Mouse (Mus musculus): Measurements from ENCODE around the gene Cic. TPM values are rescaled to one million over a fixed set of nuclear protein-coding genes. Genes with fewer than 3 reads are reported as not detected.
A peak's percentile ranks its signal among the peaks of the same experiment; 100 is the strongest.
"Not testable (repeated sequence)": the region's sequence is repeated elsewhere in the genome, so short reads cannot be mapped to it uniquely, and the experiment has no call there.

Cic gene
- polyA plus RNA-seq, 1 experiment from 2014 or later, result 46.6 TPM

- ATAC-seq (ENCODE audit: low read depth), result peak; percentile 11
- no peaks in the 10 kb centered on the region for H3K9me3 ChIP-seq (ENCODE audit: control insufficient read depth, low read length)
- no peaks in the 10 kb centered on the region for H3K36me3 ChIP-seq (ENCODE audit: control insufficient read depth, insufficient read depth, low read length)
- peak overlapping the region; percentile 70 for H3K9ac ChIP-seq (replicated peaks; ENCODE audit: low read depth, low read length)
- H3K27ac ChIP-seq (ENCODE audit: low read depth, low read length), result peak overlapping the region; percentile 87
- WGBS, result 0% methylated on average over 25 of the region's 25 CpGs
- peak overlapping the region; percentile 99 for H3K4me2 ChIP-seq (ENCODE audit: low read depth, low read length)
- H3K27me3 ChIP-seq (ENCODE audit: control insufficient read depth, insufficient read depth, low read length), result no peaks in the 10 kb centered on the region
- H3K4me3 ChIP-seq (ENCODE audit: low read depth, low read length), result peak overlapping the region; percentile 71
- H3K4me1 ChIP-seq (ENCODE audit: control insufficient read depth, insufficient read depth, low read length), result peaks cover 21% of the 10 kb centered on the region
Measured at GRCm38 (mm10) chr7:25248846-25249313, 18.6 kb upstream of the Cic start.

GRCm38 (mm10) chr7:25249314-25250140 is 18.0 kb upstream of the Cic start:
- peak overlapping the region; percentile 70 for H3K9ac ChIP-seq (replicated peaks; ENCODE audit: low read depth, low read length)
- H3K27ac ChIP-seq (ENCODE audit: low read depth, low read length), result peak overlapping the region; percentile 87
- H3K27me3 ChIP-seq (ENCODE audit: control insufficient read depth, insufficient read depth, low read length), result no peaks in the 10 kb centered on the region
- no peaks in the 10 kb centered on the region for H3K9me3 ChIP-seq (ENCODE audit: control insufficient read depth, low read length)
- H3K4me3 ChIP-seq (ENCODE audit: low read depth, low read length), result peak overlapping the region; percentile 71
- H3K36me3 ChIP-seq (ENCODE audit: control insufficient read depth, insufficient read depth, low read length), result no peaks in the 10 kb centered on the region
- ATAC-seq (ENCODE audit: low read depth), result peak; percentile 22
- peak overlapping the region; percentile 99 for H3K4me2 ChIP-seq (ENCODE audit: low read depth, low read length)
- peaks cover 21% of the 10 kb centered on the region for H3K4me1 ChIP-seq (ENCODE audit: control insufficient read depth, insufficient read depth, low read length)
- 2% methylated on average over 34 of the region's 73 CpGs for WGBS

GRCm38 (mm10) chr7:25250141-25250972 is 17.1 kb upstream of the Cic start, which contains the start of gene Erf:
Gene Erf, minus strand, starts transcription at chr7:25250761.
- Histone ChIP-seq H3K9ac (replicated peaks; ENCODE audit: low read depth, low read length) (peak within 1 kb of the TSS; percentile 70), H3K4me2 (ENCODE audit: low read depth, low read length) (peak within 1 kb of the TSS; percentile 99), H3K36me3 (ENCODE audit: control insufficient read depth, insufficient read depth, low read length) (no peaks in the 10 kb centered on the region), H3K4me1 (ENCODE audit: control insufficient read depth, insufficient read depth, low read length) (peaks cover 21% of the 10 kb centered on the region), H3K4me3 (ENCODE audit: low read depth, low read length) (peak within 1 kb of the TSS; percentile 71), H3K27me3 (ENCODE audit: control insufficient read depth, insufficient read depth, low read length) (no peaks in the 10 kb centered on the region), H3K27ac (ENCODE audit: low read depth, low read length) (peak within 1 kb of the TSS; percentile 87), H3K9me3 (ENCODE audit: control insufficient read depth, low read length) (no peaks in the 10 kb centered on the region)
- WGBS, result 0% methylated on average over 38 of the region's 81 CpGs
- ATAC-seq (ENCODE audit: low read depth), result peak; percentile 81

- 3% methylated on average over 22 of the region's 22 CpGs for WGBS
- no peak for ATAC-seq (ENCODE audit: low read depth)
- peak overlapping the region; percentile 48 for H3K9ac ChIP-seq (replicated peaks; ENCODE audit: low read depth, low read length)
- H3K27me3 ChIP-seq (ENCODE audit: control insufficient read depth, insufficient read depth, low read length), result no peaks in the 10 kb centered on the region
- no peaks in the 10 kb centered on the region for H3K36me3 ChIP-seq (ENCODE audit: control insufficient read depth, insufficient read depth, low read length)
- H3K27ac ChIP-seq (ENCODE audit: low read depth, low read length), result peak overlapping the region; percentile 70
- no peaks in the 10 kb centered on the region for H3K9me3 ChIP-seq (ENCODE audit: control insufficient read depth, low read length)
- H3K4me2 ChIP-seq (ENCODE audit: low read depth, low read length), result peak overlapping the region; percentile 99
- H3K4me1 ChIP-seq (ENCODE audit: control insufficient read depth, insufficient read depth, low read length), result peaks cover 20% of the 10 kb centered on the region
- H3K4me3 ChIP-seq (ENCODE audit: low read depth, low read length), result peak overlapping the region; percentile 71
Measured at GRCm38 (mm10) chr7:25251071-25251791, 16.3 kb upstream of the Cic start.

GRCm38 (mm10) chr7:25251822-25252221 is 15.7 kb upstream of the Cic start:
- Histone ChIP-seq H3K4me2 (ENCODE audit: low read depth, low read length) (peak overlapping the region; percentile 99), H3K4me3 (ENCODE audit: low read depth, low read length) (peak overlapping the region; percentile 71), H3K36me3 (ENCODE audit: control insufficient read depth, insufficient read depth, low read length) (no peaks in the 10 kb centered on the region), H3K9ac (replicated peaks; ENCODE audit: low read depth, low read length) (peak overlapping the region; percentile 48), H3K27me3 (ENCODE audit: control insufficient read depth, insufficient read depth, low read length) (no peaks in the 10 kb centered on the region), H3K9me3 (ENCODE audit: control insufficient read depth, low read length) (no peaks in the 10 kb centered on the region), H3K4me1 (ENCODE audit: control insufficient read depth, insufficient read depth, low read length) (peaks cover 15% of the 10 kb centered on the region), H3K27ac (ENCODE audit: low read depth, low read length) (peak overlapping the region; percentile 70)
- ATAC-seq (ENCODE audit: low read depth), result no peak
- WGBS, result 9% methylated on average over 8 of the region's 8 CpGs

- no peak overlapping the region for H3K9ac ChIP-seq (replicated peaks; ENCODE audit: low read depth, low read length)
- H3K4me1 ChIP-seq (ENCODE audit: control insufficient read depth, insufficient read depth, low read length), result 0 out of 2 replicates have a peak, but pooled peaks cover under 1% of the 10 kb centered on the region
- no peaks in the 10 kb centered on the region for H3K36me3 ChIP-seq (ENCODE audit: control insufficient read depth, insufficient read depth, low read length)
- ATAC-seq (ENCODE audit: low read depth), result no peak
- no peak overlapping the region for H3K27ac ChIP-seq (ENCODE audit: low read depth, low read length)
- no peak overlapping the region for H3K4me3 ChIP-seq (ENCODE audit: low read depth, low read length)
- no peaks in the 10 kb centered on the region for H3K27me3 ChIP-seq (ENCODE audit: control insufficient read depth, insufficient read depth, low read length)
- WGBS, result 75% methylated on average over 1 of the region's 1 CpGs
- no peaks in the 10 kb centered on the region for H3K9me3 ChIP-seq (ENCODE audit: control insufficient read depth, low read length)
- H3K4me2 ChIP-seq (ENCODE audit: low read depth, low read length), result no peak overlapping the region
Measured at GRCm38 (mm10) chr7:25261896-25262295, 5.6 kb upstream of the Cic start.

- ATAC-seq (ENCODE audit: low read depth), result no peak
- no peaks in the 10 kb centered on the region for H3K36me3 ChIP-seq (ENCODE audit: control insufficient read depth, insufficient read depth, low read length)
- no peaks in the 10 kb centered on the region for H3K9me3 ChIP-seq (ENCODE audit: control insufficient read depth, low read length)
- H3K9ac ChIP-seq (replicated peaks; ENCODE audit: low read depth, low read length), result no peak overlapping the region
- no peaks in the 10 kb centered on the region for H3K27me3 ChIP-seq (ENCODE audit: control insufficient read depth, insufficient read depth, low read length)
- 25% methylated on average over 17 of the region's 17 CpGs for WGBS
- peaks cover 7% of the 10 kb centered on the region; the same call in 1 of the 2 replicates for H3K4me1 ChIP-seq (ENCODE audit: control insufficient read depth, insufficient read depth, low read length)
- H3K4me2 ChIP-seq (ENCODE audit: low read depth, low read length), result no peak overlapping the region
- no peak overlapping the region for H3K27ac ChIP-seq (ENCODE audit: low read depth, low read length)
- no peak overlapping the region for H3K4me3 ChIP-seq (ENCODE audit: low read depth, low read length)
Measured at GRCm38 (mm10) chr7:25263968-25264870, 3.3 kb upstream of the Cic start.

GRCm38 (mm10) chr7:25265743-25266142 is 1.8 kb upstream of the Cic start:
- ATAC-seq (ENCODE audit: low read depth); H3K27ac ChIP-seq (ENCODE audit: low read depth, low read length); H3K27me3 ChIP-seq (ENCODE audit: control insufficient read depth, insufficient read depth, low read length); H3K4me2 ChIP-seq (ENCODE audit: low read depth, low read length); H3K36me3 ChIP-seq (ENCODE audit: control insufficient read depth, insufficient read depth, low read length); H3K4me3 ChIP-seq (ENCODE audit: low read depth, low read length); H3K9ac ChIP-seq (replicated peaks; ENCODE audit: low read depth, low read length); H3K9me3 ChIP-seq (ENCODE audit: control insufficient read depth, low read length): not testable (repeated sequence)
- H3K4me1 ChIP-seq (ENCODE audit: control insufficient read depth, insufficient read depth, low read length), result peaks cover 18% of the 10 kb centered on the region; the same call in 1 of the 2 replicates
- WGBS, result 95% methylated on average over 5 of the region's 5 CpGs
